Mouse (Mus musculus) adrenal gland (tissue): ENCODE measurements around the gene Sftpa1.

Experiments used
- intact Hi-C: fragments of 180-260 bp; cut with DNase I; formaldehyde crosslinking; loops from one replicate; pipeline ENCODE4 v1.15.1; 2025

The Sftpa1 gene

DNA sequence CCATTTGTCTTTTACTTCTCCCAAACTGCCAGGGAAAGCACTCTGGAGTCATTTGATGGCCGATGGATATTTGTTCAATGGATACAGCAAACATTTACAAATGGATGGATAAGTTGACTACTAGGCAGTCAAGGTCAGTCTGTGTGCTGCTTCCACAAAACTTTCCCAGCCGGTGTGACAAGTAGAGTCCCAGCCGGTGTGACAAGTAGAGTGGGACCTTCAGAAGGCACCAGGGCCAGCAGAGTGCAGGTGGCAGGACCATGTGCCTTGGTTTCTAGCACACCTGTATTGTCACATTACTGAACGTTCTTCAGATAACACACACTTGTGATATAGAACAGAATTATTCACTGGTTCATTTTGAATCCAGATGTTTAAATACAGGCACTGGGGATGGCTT is 28.5 kb downstream of the Sftpa1 start:
- intact Hi-C loops = loop anchor here (5.0 kb wide), 1 partner anchor 33 kb away; no protein-coding TSS in a partner anchor

DNA sequence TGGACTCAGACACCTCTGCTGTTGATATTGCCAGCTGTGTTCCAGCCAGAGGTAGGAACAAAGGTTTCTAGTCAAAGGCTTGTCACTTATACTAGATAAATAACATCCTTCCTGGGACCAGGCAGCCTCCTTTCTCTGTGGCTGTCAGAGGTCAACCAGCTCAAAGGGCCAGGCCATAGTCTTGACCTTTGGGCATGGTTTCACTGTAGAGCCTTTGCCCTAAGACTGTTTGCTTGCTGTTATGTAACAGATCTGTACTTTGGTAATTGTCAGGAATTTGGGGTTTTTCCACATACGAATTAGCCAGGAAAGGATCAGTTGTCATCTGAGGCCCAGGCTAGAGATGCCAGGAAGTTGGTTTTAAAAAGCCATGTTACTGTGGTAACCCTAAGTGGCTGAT is 29.2 kb downstream of the Sftpa1 start:
- intact Hi-C loops = loop anchor here (5.0 kb wide), 1 partner anchor 33 kb away; no protein-coding TSS in a partner anchor

DNA sequence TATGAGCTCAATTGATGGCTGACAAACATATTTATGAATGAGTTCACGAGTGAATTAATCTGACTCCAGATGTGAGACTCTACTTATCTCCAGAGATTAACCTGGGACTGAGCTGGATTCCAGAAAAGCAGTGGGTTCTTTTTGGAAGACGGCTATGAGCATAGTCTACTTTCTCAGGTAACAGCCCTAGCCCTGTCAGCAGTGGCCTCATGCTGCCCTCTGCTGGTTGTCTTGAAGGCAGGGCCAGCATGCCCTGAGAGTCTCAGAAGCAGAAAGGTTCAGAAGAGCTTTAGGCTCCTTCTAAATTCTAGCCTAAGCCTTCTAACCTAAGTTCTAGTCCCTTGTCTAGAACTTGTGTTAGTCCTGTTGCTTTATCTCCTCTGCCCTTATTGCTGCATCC is 31.1 kb downstream of the Sftpa1 start:
- intact Hi-C loops = loop anchor here (1.0 to 5.0 kb wide), 2 partner anchors 35 to 68 kb away; no protein-coding TSS in a partner anchor

DNA sequence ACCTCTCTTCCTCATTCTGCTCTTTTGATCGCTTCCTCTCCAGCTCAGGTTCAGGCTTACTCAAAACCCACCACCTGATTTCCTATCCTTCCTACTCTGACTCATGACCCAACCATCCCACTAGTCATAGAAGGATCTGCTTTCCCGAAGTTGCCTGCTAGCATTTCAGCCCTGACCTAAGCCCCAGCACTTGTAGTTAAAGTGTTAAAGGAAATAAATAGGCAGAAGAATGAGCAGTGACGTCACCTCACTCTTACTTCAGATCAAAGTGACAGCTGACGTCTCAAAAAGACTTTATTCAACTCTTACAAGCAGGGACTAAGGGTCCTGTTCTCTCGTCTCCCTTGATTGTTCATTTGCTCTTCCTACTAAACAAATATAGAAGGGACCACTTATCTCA is 35.7 kb downstream of the Sftpa1 start:
- intact Hi-C loops = no loop called here

DNA sequence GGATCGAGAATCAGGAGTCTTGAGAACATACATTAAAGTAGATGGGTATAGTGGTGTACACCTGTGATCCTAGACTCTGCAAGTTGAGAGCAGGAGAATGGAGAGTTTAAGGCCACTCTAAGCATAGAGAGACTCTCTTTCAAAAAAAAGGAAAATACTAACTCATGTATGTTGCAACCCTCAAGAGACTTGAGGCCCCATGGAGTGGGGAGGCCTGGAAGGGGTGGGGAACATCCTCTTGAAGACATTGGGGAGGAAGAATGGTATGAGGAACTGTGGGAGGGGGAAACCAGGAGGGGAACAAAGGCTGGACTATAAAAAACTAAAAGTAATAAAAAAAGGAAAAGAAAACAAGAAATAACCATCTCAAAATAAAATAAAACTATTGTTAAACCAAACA is 37.0 kb downstream of the Sftpa1 start:
- intact Hi-C loops = no loop called here

DNA sequence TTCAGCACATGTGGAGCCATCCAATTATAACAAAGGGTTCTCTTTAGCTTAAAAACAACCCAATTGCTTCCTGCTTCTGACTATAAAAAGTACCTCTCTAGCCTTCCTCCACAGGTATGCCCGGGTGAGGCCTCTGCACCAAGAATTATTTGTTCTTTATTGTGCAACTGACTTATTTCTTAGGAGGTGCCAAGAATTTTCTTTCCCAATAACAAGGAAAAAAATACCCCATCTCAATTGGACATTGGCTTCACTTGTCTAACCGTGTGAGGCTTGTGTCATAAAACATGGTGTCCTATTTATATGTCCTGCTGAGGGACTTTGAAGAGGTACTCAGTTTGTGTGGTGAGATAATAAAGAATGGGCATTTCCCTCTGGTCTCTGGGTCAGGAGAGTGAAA is 38.9 kb downstream of the Sftpa1 start:
- intact Hi-C loops = no loop called here

DNA sequence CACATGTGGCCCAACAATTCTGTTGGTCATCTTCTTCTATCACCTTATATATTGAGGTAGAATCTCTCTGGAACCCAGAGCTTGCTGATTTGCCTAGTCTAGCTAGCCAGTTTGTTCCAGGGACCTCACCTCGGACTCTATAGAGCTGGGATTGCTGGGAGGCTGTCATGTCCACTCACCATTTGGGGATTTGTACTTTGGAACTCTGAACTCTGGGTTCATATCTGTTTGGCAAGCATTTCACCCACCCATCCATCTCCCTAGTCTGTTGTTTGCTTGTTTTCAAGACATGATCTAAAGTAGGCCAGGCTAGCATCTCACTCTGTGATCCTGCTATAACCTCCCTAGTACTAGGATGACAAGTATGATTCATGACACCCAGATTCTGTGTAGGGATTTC is 43.2 kb downstream of the Sftpa1 start:
- intact Hi-C loops = no loop called here

DNA sequence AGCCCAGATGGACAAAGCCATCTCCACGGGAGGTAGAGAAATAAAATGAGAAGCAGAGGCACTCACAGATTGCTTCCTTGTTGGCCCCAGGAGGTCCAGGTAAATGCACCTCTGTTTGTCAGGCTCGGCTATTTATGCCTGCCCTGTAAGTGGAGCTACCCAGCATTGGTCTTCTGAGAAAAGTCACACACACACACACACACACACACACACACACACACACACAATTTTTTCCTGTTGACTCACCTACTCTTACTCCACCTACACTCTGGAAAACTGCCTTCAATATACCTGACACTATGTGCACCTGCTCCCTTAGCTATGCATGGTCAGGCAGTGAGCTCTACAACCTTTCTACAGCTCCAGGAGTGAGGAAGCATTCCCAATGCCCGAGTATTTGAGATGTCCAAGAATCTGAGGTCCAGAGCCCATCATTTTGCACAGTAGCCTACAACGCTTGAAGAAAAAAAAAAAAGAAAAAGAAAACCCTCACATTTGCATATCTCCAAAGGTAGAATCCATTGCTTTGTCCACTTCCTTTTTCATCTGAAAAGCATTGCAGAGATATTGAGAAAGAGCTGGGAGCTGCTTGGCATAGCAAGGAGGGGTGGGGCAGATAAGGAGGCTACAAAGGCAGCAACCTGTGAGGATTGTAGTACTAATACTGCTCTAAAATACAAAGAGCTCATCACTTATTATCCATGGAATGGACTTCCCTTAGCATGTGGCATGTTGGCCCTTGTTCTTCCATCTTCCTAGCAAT is 53.7 kb downstream of the Sftpa1 start, which contains the start of gene Sftpd:
TSS of gene Sftpd (minus strand) at position 91 of the 763 bp plus-strand sequence.
- intact Hi-C loops = no loop called here
